Mouse (Mus musculus): ENCODE results near the gene A4galt.
A peak's percentile ranks its signal among the peaks of the same experiment; 100 is the strongest.

The A4galt gene

DNA sequence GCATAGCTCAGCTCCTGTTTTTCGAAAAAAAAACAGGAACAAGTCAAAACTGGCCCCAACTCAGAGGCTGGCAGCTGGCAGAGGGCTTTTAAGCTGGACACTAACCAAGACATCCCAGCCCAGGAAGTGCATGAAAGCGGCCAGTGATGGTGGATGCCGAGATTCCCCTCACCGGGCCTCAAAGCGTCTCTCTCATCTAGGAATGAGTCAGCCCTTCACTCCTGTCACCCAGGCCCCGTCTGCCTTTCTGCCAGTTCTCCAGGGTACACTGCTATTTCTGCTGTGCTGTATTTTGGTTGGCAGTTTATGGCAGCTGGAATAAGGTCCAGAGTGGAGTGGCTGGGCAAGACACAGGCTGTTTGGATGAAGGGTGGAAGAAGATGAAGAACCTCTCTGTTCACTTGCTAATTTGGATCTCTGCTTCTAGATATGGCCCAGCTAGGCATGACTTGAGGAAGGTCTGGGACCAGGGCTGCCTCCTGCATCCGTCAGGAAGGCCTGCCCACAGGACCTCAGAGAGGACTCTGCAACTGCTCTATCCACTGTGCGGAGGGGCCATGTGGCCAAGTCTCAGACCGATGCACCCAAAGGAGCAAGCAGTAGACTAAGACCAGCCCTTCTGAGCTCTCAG is 27.3 kb downstream of the A4galt start:
- peak; percentile 48 for DNase-seq

DNA sequence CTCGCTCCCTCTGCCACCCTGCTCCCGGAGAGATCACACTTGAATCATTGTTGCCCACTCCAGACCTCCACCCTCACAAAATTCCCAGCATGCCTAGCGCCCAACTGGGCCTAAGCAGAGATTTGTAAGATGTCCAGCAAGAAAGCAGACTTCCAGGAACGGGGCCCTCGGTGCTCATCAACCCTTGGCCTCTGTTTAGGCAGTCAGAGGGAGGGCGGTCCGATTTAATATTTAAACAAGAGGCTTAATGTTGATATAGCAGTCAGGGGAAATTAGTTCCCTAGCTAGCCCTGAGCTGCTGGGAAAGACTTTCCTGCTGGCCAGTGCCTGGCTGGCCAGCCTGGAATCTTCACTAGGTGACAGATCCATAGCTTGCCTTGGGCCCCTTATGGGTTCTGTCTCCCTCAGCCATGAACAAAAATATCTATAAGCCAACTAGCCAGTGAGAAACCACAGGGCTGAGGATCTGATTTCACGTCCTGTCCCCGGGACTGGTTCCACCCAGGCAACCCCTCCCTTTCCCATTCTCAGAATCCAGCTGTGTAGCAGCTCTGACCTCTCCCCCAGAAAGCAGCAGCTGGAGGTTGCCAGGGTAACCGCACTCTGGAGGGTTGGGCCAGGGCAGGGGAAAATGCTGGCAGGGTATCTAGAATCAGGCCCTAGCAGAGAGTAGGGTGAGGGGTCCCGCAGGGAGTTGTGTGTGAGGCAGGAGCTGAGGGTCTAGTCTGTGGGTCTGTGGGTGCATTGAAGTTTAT is 28.2 kb downstream of the A4galt start:
- peak; percentile 85 for DNase-seq

DNA sequence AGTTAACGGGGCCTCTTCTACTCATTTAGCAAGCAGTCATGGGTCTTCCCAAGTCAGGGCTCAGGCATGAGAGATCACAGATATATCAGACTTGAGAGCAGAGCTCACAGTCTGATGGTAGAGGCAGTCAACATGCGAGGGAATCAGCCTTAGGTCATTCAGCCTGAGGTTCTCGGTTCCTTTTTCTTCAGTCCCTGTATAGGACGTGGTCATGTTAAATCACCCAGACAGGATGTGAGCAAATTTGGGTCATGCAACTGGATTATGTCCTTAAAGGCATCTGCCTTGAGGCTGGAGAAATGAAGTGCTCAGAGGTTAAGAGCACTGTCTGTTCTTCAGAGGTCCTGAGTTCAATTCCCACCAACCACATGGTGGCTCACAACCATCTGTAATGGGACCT is 29.9 kb downstream of the A4galt start:
- no peak for DNase-seq

DNA sequence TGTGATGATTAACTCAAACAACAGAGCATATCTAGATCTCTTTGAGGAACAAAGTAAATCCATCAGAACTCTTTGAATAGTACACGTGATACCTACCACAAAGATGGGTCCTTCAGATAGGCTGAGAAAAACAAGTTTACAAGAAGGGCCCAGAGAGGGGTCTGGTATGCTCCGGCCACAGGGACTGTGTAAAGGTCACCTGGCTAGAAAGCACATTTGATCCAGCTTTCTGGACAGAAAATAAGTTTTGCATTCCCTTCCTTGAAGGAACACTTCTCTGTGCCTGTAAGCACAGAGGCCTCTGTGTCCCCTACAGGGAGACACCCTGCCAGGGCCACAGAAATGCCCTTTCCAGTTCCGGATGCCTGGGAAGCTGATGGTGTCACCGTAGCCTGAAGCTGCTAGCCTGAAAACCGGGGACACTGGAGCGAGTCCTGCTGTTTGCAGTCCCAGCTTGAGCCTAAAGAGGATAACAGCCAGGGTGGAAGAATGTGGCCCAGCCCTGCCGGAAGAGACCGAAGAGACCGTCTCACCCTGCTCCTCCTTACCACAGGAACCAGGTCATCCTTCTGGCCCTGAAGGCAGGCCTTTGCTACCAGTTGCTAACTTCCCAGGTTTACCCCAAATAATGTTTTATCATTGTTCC is 31.1 kb downstream of the A4galt start:
- DNase-seq, result peak; percentile 38

DNA sequence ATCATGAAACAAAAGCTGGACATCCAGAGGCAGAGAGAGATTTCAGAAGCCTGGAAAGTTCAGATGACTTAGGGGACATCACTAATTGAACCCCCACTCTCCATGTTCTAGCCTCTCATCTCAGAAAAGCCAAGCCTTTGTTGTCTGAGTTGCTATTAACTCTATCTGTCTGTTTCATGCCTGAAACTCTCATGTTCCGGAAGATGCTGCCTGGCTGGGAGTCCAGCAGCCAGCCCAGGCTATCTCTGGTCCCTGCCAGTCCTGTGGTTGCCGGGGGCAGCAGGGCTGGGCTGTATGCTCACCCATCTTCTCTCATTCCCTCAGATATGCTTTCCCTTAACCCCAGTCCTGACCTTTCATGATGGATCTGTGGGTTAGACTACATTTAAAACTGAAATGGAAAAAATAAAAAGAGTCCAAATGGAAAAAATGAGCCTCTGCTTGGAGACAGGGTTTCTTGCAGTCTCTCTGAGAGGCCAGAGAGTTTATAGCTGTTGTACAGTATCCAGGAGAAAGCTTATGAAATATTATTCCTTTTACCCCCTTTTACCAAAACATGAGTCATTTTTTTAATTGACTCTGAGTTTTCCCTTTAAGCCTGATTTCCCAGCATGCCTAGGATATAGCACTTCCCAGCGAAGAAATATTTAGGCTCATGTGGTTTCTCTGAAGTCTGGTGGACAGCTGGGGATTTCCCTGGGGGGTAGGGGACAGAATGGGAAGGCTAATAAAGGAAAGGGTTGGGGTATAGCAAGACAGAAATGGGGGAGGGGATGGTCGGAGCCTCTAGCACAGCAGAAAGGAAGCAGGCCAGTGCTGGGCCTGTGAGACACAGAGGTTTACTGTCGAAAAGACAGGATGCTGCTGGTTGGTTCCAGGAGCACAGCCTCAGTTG is 36.0 kb downstream of the A4galt start:
- peak; percentile 81 for DNase-seq

DNA sequence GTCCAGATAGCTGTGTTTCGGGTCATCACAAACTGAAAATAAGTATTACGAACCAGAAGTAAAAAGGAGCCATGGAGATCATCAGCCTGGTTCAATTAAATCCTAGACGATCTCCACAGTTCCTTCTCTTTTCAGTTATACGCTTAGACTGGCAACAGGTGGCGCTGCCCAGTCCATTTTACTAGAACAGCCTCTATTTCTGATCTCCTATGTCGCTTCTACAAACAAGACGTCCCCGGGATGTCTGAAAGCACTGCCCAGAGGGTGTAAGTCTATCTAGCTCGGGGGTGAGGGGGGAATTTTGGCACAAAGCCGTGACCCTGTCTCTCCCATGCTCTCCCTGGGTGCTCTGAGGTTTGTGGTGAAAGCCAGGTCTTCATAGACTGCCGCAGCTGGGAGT is 41.3 kb downstream of the A4galt start:
- peak; percentile 85 for DNase-seq

DNA sequence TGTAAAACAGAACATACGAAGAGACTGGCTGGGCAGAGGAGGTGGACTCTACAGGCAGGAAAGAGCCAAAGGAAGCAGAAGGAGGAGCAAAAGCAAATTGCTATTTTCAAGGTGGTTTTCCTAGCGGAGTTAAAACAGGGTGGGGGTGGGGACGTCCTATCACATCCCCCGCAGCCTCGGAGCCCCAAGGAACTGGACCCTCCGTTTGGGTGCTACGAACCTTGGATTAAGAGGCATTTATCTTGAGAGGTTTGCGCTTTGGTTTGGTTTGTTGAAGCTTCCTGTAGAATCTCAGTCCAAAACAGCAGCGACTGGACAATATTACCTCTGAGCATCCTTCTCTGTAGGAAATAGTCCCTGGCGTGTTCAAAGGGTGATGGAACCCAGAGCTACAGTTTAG is 41.9 kb downstream of the A4galt start:
- peak; percentile 11 for DNase-seq

DNA sequence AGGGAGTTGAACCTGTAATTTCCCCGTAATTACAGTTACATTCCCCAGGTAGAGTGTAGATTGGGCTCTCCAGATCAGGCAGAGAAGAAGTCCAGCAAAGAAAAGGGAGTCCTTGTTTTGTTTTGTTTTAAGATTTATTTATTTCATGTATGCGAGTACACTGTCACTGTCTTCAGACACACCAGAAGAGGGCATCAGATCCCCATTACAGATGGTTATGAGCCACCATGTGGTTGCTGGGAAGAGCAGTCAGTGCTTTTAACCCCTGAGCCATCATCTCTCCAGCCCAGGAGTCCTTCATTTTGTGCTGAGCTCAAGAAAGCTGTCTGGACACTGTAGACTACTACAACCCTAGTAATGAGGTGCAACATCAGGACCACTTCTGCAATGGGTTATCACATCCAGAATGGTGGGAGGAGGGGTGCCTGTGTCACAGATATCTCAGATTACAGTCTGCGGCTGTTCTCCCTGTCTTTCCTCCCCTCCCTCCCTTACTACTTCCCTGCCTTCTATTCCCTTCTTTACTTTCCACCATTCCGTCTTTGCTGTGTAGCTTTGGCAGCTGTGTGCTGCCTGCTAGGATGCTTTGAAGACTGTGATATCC is 42.4 kb downstream of the A4galt start:
- peak; percentile 12 for DNase-seq

DNA sequence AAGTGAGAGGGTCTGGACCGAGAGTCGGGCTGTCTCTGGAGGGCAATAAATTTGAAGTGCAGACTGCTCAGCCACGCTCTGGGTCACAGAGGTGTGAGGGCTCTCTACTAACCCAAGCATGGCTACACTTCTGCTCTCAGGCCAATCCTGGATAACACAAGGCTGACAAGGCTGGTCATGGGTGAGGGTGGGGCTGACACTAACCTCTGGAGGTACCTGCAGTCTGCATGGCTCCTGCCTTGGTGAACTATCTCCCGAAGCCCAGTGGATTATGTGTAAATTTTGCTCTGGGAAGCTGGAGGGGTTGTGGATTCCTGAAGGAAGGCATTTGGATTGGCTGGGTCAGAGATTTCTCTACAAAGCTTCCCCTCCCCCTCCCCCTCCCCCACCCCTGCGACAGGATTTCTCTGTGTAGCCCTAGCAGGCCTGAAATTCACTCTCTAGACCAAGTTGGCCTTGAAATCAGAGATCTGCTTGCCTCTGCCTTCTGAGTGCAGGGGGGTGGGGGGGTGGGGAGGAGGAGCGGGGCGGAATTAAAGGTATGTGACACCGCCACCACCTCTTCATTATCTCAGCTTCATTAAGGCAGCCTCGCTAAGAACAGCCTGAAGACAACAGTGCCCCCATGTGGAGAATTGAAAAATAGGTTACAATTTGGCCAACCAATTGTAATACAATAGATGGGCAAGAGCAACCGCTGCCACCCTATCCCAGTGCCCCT is 46.7 kb downstream of the A4galt start:
- DNase-seq, result peak; percentile 64

DNA sequence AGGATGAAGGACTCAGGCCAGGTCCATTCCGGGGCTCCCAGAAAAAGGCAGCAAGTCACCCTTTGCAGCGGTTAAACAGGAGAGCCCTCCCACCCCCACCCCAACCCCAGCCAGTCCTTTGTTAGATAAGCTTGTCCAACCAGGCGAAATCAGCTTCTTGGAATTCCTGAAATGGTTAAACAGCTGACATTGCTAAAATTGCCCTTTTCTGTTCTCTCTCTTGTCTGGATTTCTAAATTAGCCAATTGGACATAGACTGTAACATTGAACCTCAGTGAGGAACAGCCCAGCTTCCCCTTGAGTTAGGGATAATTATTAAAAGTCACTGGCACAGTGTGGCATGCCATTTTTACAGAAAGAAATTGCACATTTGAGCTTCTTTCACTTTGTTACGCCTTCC is 49.2 kb downstream of the A4galt start:
- no peak for DNase-seq

DNA sequence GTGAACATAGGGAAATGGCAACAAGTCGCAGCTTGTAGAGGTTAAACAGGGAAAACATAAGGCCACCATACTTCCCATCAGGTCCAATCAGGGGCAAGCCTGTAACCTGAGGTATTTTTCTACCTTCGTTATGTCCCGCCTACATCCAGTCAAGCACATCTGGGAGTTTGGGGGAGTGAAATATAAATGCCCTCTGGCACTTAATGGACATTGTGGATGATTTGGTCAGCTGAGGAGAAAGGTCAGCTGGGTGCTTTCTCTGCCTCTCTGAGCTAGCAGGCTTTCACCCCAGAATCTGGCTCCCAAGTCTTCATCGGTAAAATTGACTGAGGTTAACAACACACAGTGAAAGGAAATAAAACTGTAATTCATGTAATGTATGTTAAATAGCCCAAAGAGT is 58.2 kb downstream of the A4galt start:
- DNase-seq, result no peak

DNA sequence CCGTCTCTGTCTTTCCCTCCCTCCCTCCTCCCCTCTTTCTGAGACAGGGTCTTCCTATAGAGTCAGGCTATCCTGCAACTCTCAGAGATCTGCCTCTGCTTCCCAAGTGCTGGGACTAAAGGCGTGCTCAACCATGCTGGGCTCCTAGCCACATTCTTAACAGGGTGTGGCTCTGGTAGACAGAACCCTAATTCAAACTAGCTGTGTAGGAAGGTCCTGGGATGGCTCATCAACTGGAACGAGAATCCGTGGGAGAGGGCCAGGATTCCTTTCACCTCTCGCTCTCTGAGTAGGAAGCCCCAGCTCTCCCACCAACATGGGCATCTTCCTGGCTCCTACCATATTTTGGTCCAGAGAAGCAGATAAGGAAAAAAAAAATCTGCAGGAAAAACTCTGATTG is 69.2 kb downstream of the A4galt start:
- DNase-seq, result no peak

DNA sequence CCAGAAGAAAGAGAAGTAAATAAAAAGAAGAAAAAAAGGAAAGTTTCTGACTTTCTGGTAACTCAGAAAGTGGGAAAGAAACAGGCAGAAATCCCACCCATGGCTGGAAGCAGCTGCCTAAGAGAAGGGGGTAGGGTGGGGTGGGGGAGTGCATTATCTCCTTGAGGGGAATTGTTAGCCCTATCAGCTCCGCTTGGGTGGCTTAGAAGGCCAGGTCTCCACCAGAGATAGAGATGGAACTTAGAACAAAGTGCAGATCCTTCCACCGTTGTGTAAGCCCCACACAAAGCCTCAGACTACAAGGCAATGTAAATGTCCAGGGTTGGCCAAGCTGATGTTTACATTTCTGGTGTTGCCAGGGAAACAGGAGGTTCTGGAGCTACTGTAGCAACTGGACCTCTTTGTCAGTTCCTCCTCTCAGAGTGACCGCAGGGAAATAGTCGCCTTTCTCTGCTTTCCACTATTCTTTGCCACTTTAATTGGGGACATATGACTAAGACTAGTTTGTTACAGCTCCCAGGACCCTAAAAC is 69.7 kb downstream of the A4galt start:
- DNase-seq, result no peak

DNA sequence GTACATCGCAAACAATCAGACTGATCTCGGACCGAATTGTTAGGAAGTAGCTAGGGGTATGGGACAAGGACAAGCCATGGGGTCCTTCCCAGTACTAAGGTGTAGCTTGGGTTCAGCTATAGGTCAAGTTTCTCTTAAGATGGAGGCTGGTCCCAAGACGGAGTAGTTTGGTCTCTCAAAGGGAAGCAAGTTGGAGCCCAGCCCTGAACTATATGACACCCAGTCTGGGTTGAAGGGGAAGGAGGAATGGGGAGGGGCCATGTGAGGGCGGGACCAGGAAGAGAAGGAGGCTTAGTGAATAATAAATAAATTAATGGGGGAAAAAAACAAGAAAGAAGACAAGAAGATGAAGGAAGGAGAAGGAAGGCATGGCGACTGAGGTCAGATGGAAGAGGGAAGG is 71.6 kb downstream of the A4galt start:
- DNase-seq, result no peak
